Mouse (Mus musculus) forebrain, embryonic 16.5 days (tissue): ENCODE measurements around the gene Aurkaip1. TPM values are rescaled to one million over a fixed set of nuclear protein-coding genes. Genes with fewer than 3 reads are reported as not detected.
"Not testable (repeated sequence)": the region's sequence is repeated elsewhere in the genome, so short reads cannot be mapped to it uniquely, and the experiment has no call there.

Experiments
- ATAC-seq: fragments of 200-750 bp; cut with Nextera tagmentation; 2 replicates; pipeline ENCODE4 v1.8.0; 2017; ENCODE audit warnings: mild to moderate bottlenecking, moderate library complexity
- H3K27ac ChIP-seq: fragments of 300-500 bp; sonication (generic); 2 replicates; pipeline ENCODE4 v1.5.1; 2014; ENCODE audit warnings: low read length, control low read depth
- H3K27me3 ChIP-seq: fragments of 300-500 bp; sonication (generic); replicated peaks from 2 replicates; pipeline ENCODE4 v1.6.1; 2014; ENCODE audit warnings: low read length; ENCODE audit not compliant: control insufficient read depth, insufficient read depth
- H3K36me3 ChIP-seq: fragments of 300-500 bp; sonication (generic); 2 replicates; pipeline ENCODE4 v1.6.1; 2014; ENCODE audit not compliant: control insufficient read depth, insufficient read depth
- H3K4me1 ChIP-seq: fragments of 300-500 bp; sonication (generic); replicated peaks from 2 replicates; pipeline ENCODE4 v1.6.1; 2014; ENCODE audit warnings: low read length; ENCODE audit not compliant: control insufficient read depth, insufficient read depth
- H3K4me2 ChIP-seq: fragments of 300-500 bp; sonication (generic); 2 replicates; pipeline ENCODE4 v1.6.1; 2014; ENCODE audit warnings: mild to moderate bottlenecking, low read length, control low read depth
- H3K4me3 ChIP-seq: fragments of 300-500 bp; sonication (generic); replicated peaks from 2 replicates; pipeline ENCODE4 v1.5.1; 2014; ENCODE audit warnings: mild to moderate bottlenecking, low read length, control low read depth
- H3K9ac ChIP-seq: fragments of 300-500 bp; sonication (generic); replicated peaks from 2 replicates; pipeline ENCODE4 v1.6.1; 2014; ENCODE audit warnings: low read depth, low read length, control low read depth
- H3K9me3 ChIP-seq: fragments of 300-500 bp; sonication (generic); 2 replicates; pipeline ENCODE4 v1.6.1; 2016; ENCODE audit warnings: low read length; ENCODE audit not compliant: control insufficient read depth
- WGBS: fragments of 180-500 bp; shearing (Covaris S2); extraction: QIAGEN DNeasy Blood & Tissue Kit; methylation state at CpG from one replicate; pipeline ENCODE4 v1.1.7; 2014; 5-methylcytosine and 5-hydroxymethylcytosine counted together
- polyA plus RNA-seq: library from polyadenylated mRNA; unstranded; fragments of >200 nt; fragmentation: Nextera tagmentation; extraction: Ambion mirVana; gene quantifications from 2 replicates; pipeline ENCODE4 v1.2.1, GENCODE M21; 2015

Aurkaip1 gene
- 111 and 121 TPM in 2 replicates for polyA plus RNA-seq

GRCm38 (mm10) chr4:155831205-155831766 lies at the start of gene Aurkaip1:
TSS of gene Aurkaip1 (plus strand) at chr4:155831272.
- ATAC-seq = peak; percentile 95
- under 1% methylated on average over 49 of the region's 49 CpGs for WGBS
- peak within 1 kb of the TSS; percentile 86 for H3K9ac ChIP-seq
- H3K27ac ChIP-seq = peak within 1 kb of the TSS; percentile 87
- peaks cover 24% of the 10 kb centered on the region for H3K4me1 ChIP-seq
- no peaks in the 10 kb centered on the region for H3K27me3 ChIP-seq
- peak within 1 kb of the TSS; percentile 78 for H3K4me3 ChIP-seq
- H3K9me3 ChIP-seq = no peaks in the 10 kb centered on the region
- peaks cover 7% of the 10 kb centered on the region; the same call in 1 of the 2 replicates for H3K36me3 ChIP-seq
- peak within 1 kb of the TSS; percentile 93 for H3K4me2 ChIP-seq

- Histone ChIP-seq H3K4me3 (peak overlapping the region; percentile 60), H3K27ac (peak overlapping the region; percentile 87), H3K4me2 (peak overlapping the region; percentile 75), H3K9me3 (no peaks in the 10 kb centered on the region), H3K36me3 (no peaks in the 10 kb centered on the region), H3K27me3 (no peaks in the 10 kb centered on the region), H3K9ac (peak overlapping the region; percentile 89), H3K4me1 (peaks cover 14% of the 10 kb centered on the region)
- WGBS = 40% methylated on average over 16 of the region's 16 CpGs
- ATAC-seq = 0 out of 2 replicates have a peak, but pooled peaks have one; percentile 14
These were observed 47.5 kb upstream of the Aurkaip1 start for GRCm38 (mm10) chr4:155783486-155784080.

- WGBS = under 1% methylated on average over 52 of the region's 52 CpGs
- no peaks in the 10 kb centered on the region for H3K27me3 ChIP-seq
These were observed 46.9 kb upstream of the Aurkaip1 start for GRCm38 (mm10) chr4:155784081-155784701.

DNA sequence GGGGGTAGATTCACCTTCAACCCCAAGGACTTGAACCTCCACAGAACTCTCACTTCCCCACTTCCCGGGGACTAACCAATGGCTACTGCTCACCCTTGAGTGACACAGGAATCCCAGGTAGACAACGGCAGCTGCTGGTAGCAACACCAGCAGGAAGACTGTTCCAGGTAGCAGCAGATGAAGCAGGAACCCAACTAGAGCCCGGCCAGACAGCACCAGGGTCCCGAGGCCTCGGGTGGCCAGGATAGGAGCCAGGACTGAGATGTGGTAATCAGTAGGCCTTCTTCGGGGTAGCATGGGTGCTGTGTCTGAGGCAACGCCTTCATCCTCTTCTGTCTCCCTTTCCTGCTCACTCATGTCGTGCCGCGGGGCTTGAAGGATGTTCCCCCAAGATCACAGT lies 45.8 kb upstream of the Aurkaip1 start:
- H3K9me3 ChIP-seq = no peaks in the 10 kb centered on the region
- 83% methylated on average over 10 of the region's 10 CpGs for WGBS
- H3K4me2 ChIP-seq = no peak overlapping the region
- no peak overlapping the region for H3K4me3 ChIP-seq
- H3K9ac ChIP-seq = no peak overlapping the region
- 0 out of 2 replicates have a peak, but pooled peaks cover 1% of the 10 kb centered on the region for H3K27me3 ChIP-seq
- H3K36me3 ChIP-seq = no peaks in the 10 kb centered on the region
- H3K27ac ChIP-seq = no peak overlapping the region
- peaks cover 14% of the 10 kb centered on the region for H3K4me1 ChIP-seq
- ATAC-seq = no peak

More at GRCm38 (mm10) chr4:155784081-155784701, 46.9 kb upstream of the Aurkaip1 start:
- H3K4me3 ChIP-seq = peak overlapping the region; percentile 60
- peak overlapping the region; percentile 75 for H3K4me2 ChIP-seq
- peak; percentile 90 for ATAC-seq
- no peaks in the 10 kb centered on the region for H3K9me3 ChIP-seq
- H3K4me1 ChIP-seq = peaks cover 14% of the 10 kb centered on the region
- H3K36me3 ChIP-seq = no peaks in the 10 kb centered on the region
- peak overlapping the region; percentile 89 for H3K9ac ChIP-seq
- peak overlapping the region; percentile 87 for H3K27ac ChIP-seq

- no peak for ATAC-seq
- Histone ChIP-seq H3K27me3 (0 out of 2 replicates have a peak, but pooled peaks cover 2% of the 10 kb centered on the region), H3K9ac (peak within 1 kb of the TSS; percentile 89), H3K4me3 (peak within 1 kb of the TSS; percentile 60), H3K9me3 (no peaks in the 10 kb centered on the region), H3K27ac (no peak within 1 kb of the TSS), H3K36me3 (no peaks in the 10 kb centered on the region), H3K4me2 (peak within 1 kb of the TSS; percentile 75), H3K4me1 (peaks cover 14% of the 10 kb centered on the region)
- 60% methylated on average over 5 of the region's 5 CpGs for WGBS
These were observed 45.3 kb upstream of the Aurkaip1 start, which contains the start of gene Tmem88b for GRCm38 (mm10) chr4:155785819-155786218. TSS of gene Tmem88b (minus strand) at chr4:155785874.

GRCm38 (mm10) chr4:155788300-155788699 lies 42.8 kb upstream of the Aurkaip1 start:
- Histone ChIP-seq H3K4me1 (peaks cover 13% of the 10 kb centered on the region), H3K27me3 (0 out of 2 replicates have a peak, but pooled peaks cover 2% of the 10 kb centered on the region), H3K9me3 (no peaks in the 10 kb centered on the region), H3K36me3 (no peaks in the 10 kb centered on the region), H3K27ac (no peak overlapping the region), H3K4me2 (no peak overlapping the region), H3K4me3 (no peak overlapping the region), H3K9ac (no peak overlapping the region)
- ATAC-seq = no peak
- WGBS = 66% methylated on average over 3 of the region's 3 CpGs

GRCm38 (mm10) chr4:155788833-155789232 lies 42.2 kb upstream of the Aurkaip1 start:
- H3K4me1 ChIP-seq, H3K4me3 ChIP-seq, ATAC-seq, H3K4me2 ChIP-seq, H3K27me3 ChIP-seq, H3K36me3 ChIP-seq, H3K9ac ChIP-seq, H3K9me3 ChIP-seq, H3K27ac ChIP-seq: not testable (repeated sequence)
- 80% methylated on average over 4 of the region's 4 CpGs for WGBS

DNA sequence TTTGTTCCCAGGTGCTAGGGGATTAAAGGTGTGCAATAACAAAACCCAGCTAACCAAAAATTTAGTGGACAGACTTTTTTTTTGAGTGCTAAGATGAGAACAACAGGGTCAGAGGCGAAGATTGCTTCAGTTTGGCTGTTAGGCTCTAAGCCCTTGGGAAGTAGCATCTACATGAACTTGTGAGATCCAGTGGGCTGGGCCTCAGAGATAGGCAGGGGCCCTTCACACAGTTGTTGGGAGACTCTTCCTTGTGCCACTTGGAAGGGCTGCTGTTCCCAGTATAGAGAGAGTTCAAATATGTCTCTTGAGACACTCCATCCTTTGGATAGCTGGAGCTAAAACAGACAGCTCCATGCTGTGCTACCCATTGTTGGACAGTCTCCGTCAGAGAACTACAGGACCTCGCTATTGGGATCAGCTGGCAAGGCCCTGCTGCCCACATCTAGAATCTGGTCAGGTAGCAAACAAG lies 41.0 kb upstream of the Aurkaip1 start, which contains the start of gene Ankrd65:
TSS of gene Ankrd65 (plus strand) at position 419 of the 469 bp plus-strand sequence.
- WGBS = 76% methylated on average over 3 of the region's 3 CpGs

DNA sequence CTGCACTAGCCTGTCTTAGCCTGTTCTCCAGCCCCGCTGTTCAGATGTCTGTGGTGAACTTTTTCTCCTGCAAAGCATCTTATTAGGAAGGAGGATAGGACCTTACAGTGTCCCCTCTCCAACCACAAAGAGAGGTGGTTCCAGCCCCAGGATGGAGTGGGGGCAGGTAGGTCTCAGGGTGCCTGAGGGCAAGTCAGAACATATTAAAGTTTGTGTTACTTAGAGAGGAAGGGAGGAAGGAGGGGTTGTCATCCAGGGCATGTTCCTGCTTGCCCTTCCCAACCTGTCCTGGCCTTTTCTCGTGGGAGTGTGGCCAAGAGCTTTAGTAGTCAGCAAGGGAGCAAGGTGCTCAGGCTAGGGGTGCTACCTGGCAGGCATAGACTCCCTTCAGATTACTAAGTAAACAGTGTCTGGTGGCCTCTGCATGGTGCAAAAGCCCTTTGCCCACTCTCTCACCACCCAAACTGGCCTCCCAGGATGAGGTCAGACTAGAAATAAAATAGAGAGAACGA lies 40.4 kb upstream of the Aurkaip1 start:
- WGBS = 61% methylated on average over 3 of the region's 3 CpGs

More for the DNA sequence above, 41.0 kb upstream of the Aurkaip1 start, which contains the start of gene Ankrd65:
- no peaks in the 10 kb centered on the region for H3K36me3 ChIP-seq
- H3K9ac ChIP-seq = no peak within 1 kb of the TSS
- ATAC-seq = no peak
- no peaks in the 10 kb centered on the region for H3K9me3 ChIP-seq
- no peak within 1 kb of the TSS for H3K27ac ChIP-seq
- H3K4me2 ChIP-seq = no peak within 1 kb of the TSS
- H3K4me3 ChIP-seq = no peak within 1 kb of the TSS
- H3K27me3 ChIP-seq = 0 out of 2 replicates have a peak, but pooled peaks cover 2% of the 10 kb centered on the region
- H3K4me1 ChIP-seq = peaks cover 2% of the 10 kb centered on the region; the same call in 1 of the 2 replicates

More for the DNA sequence above, 40.4 kb upstream of the Aurkaip1 start:
- Histone ChIP-seq H3K4me3 (no peak overlapping the region), H3K4me2 (no peak overlapping the region), H3K9ac (no peak overlapping the region), H3K27me3 (0 out of 2 replicates have a peak, but pooled peaks cover 2% of the 10 kb centered on the region), H3K4me1 (no peaks in the 10 kb centered on the region), H3K27ac (no peak overlapping the region), H3K9me3 (no peaks in the 10 kb centered on the region), H3K36me3 (no peaks in the 10 kb centered on the region)
- ATAC-seq = no peak
